Mouse (Mus musculus) cerebellum, adult 2 months (tissue): ENCODE measurements around the gene Wasf2.

Source experiments
- CTCF ChIP-seq: fragments of 200-500 bp; IDR thresholded peaks from 2 replicates; pipeline ENCODE4 v1.5.1; 2011; ENCODE audit warnings: low read depth, mild to moderate bottlenecking, control low read depth, low read length, moderate library complexity, borderline replicate concordance; ENCODE audit not compliant: insufficient read depth
- POLR2A ChIP-seq: fragments of 200-500 bp; IDR thresholded peaks from 2 replicates; pipeline ENCODE4 v1.6.1; 2011; ENCODE audit warnings: low read length, control low read depth, borderline replicate concordance; ENCODE audit not compliant: insufficient read depth

DNA sequence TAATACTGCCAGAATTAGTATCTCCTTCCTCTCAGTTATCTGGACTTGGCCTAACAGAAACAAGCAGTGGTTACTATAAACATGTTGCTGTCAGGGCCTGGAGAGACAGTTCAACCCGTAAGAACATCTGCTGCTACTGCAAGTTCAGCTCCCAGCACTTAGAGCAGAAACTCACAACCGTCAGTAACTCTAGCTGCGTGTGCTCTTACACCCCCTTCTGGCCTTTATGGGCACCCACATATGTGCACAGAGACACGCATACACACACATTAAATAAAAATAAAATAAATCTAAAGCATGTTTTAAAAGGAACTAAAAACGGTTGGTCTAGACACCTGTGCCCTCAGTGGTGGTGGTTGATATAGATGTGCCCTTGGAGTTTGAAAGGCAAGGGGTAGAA, 56.6 kb downstream of the Wasf2 start:
- TF ChIP-seq POLR2A (no peak), CTCF (0 out of 2 replicates have a peak, but pooled peaks have one; percentile 7)
